Mouse (Mus musculus) fat pad, adult 2 months (tissue): ENCODE measurements around the gene Defb45.

Experiments used
- DNase-seq: peaks from one replicate; pipeline ENCODE4 v3.0.0-alpha.2; 2011; ENCODE audit warnings: low read depth, low spot score; ENCODE audit errors: extremely low read depth

Gene Defb45

GRCm38 (mm10) chr2:152599299-152599698, at the start of gene Defb45:
TSS of gene Defb45 (minus strand) at chr2:152599399.
- no peak for DNase-seq

- no peak for DNase-seq
These were observed 40.4 kb upstream of the Defb45 start for GRCm38 (mm10) chr2:152639406-152640113.

GRCm38 (mm10) chr2:152638865-152639264, 39.7 kb upstream of the Defb45 start:
- no peak for DNase-seq

- no peak for DNase-seq
These were observed 38.2 kb upstream of the Defb45 start for GRCm38 (mm10) chr2:152637381-152637780.

- DNase-seq: no peak
These were observed 37.8 kb upstream of the Defb45 start for GRCm38 (mm10) chr2:152637006-152637322.

GRCm38 (mm10) chr2:152636246-152637005, 37.2 kb upstream of the Defb45 start:
- no peak for DNase-seq

- DNase-seq: no peak
These were observed 35.1 kb upstream of the Defb45 start for GRCm38 (mm10) chr2:152634311-152634710.

- no peak for DNase-seq
These were observed 34.1 kb upstream of the Defb45 start for GRCm38 (mm10) chr2:152633334-152633733.

- no peak for DNase-seq
These were observed 30.7 kb upstream of the Defb45 start for GRCm38 (mm10) chr2:152629904-152630303.

GRCm38 (mm10) chr2:152629239-152629638, 30.0 kb upstream of the Defb45 start:
- DNase-seq: no peak

- DNase-seq: no peak
These were observed 28.9 kb upstream of the Defb45 start for GRCm38 (mm10) chr2:152628066-152628465.

GRCm38 (mm10) chr2:152626774-152627591, 27.8 kb upstream of the Defb45 start, which contains the start of gene Rem1:
TSS of gene Rem1 (plus strand) at chr2:152626951.
- DNase-seq: no peak

- DNase-seq: no peak
These were observed 26.1 kb upstream of the Defb45 start for GRCm38 (mm10) chr2:152625256-152625655.

GRCm38 (mm10) chr2:152624566-152624965, 25.4 kb upstream of the Defb45 start:
- no peak for DNase-seq

- DNase-seq: no peak
These were observed 23.8 kb upstream of the Defb45 start, which contains the start of gene Defb25 for GRCm38 (mm10) chr2:152622953-152623352. TSS of gene Defb25 (minus strand) at chr2:152623053.

GRCm38 (mm10) chr2:152622151-152622550, 23.0 kb upstream of the Defb45 start:
- DNase-seq: no peak

- no peak for DNase-seq
These were observed 21.4 kb upstream of the Defb45 start for GRCm38 (mm10) chr2:152620367-152621134.

- DNase-seq: no peak
These were observed 18.2 kb upstream of the Defb45 start for GRCm38 (mm10) chr2:152617374-152617773.

- DNase-seq: no peak
These were observed 17.3 kb upstream of the Defb45 start for GRCm38 (mm10) chr2:152616470-152616869.

- no peak for DNase-seq
These were observed 16.4 kb upstream of the Defb45 start for GRCm38 (mm10) chr2:152615563-152615962.

GRCm38 (mm10) chr2:152612193-152612592, 13.0 kb upstream of the Defb45 start:
- no peak for DNase-seq
